ENCODE assay signal across 25 mouse cellular contexts in genomic region chr4:149498901-149499300, GRCm38 (mm10). TPM values are rescaled to one million over a fixed set of nuclear protein-coding genes. Genes with fewer than 3 reads are reported as not detected.
"Had no signal": no experiment of that assay in that cellular context is flagged by ENCODE, and none has a peak within 500 bp of the region (broad histone marks: within the 10 kb centered on the region; RNA-seq: fewer than 3 reads in every experiment).

No protein-coding gene starts in this region.

- H3K9ac ChIP-seq: limb, embryonic 15.5 days; liver, embryonic 12.5 days; liver, embryonic 14.5 days; midbrain, embryonic 12.5 days; neural tube, embryonic 13.5 days; neural tube, embryonic 15.5 days had no signal

- H3K27ac ChIP-seq: limb, embryonic 15.5 days; liver, embryonic 12.5 days; liver, embryonic 14.5 days; midbrain, embryonic 10.5 days; midbrain, embryonic 12.5 days; neural tube, embryonic 13.5 days; neural tube, embryonic 15.5 days had no signal

- DNase-seq: lung, postnatal 10 days; lung, postnatal 4 days; midbrain, embryonic 14.5 days; retina, postnatal 1 day; right cerebral cortex, adult 18-20 months; right cerebral cortex, postnatal 25 days; right cerebral cortex, postnatal 4 days; spleen, adult 18-20 months; thymus, adult 18-20 months; thymus, postnatal 14 days; thymus, postnatal 36 days had no signal

- H3K9me3 ChIP-seq: limb, embryonic 15.5 days; liver, embryonic 12.5 days; midbrain, embryonic 10.5 days; midbrain, embryonic 12.5 days; neural tube, embryonic 13.5 days; neural tube, embryonic 15.5 days had no signal

- H3K27me3 ChIP-seq: limb, embryonic 15.5 days; liver, embryonic 12.5 days; midbrain, embryonic 12.5 days; neural tube, embryonic 13.5 days; neural tube, embryonic 15.5 days had no signal

- H3K4me1 ChIP-seq: limb, embryonic 15.5 days; liver, embryonic 12.5 days; neural tube, embryonic 15.5 days had no signal

- H3K4me2 ChIP-seq: limb, embryonic 15.5 days; liver, embryonic 12.5 days; midbrain, embryonic 12.5 days; neural tube, embryonic 13.5 days; neural tube, embryonic 15.5 days had no signal

- H3K4me3 ChIP-seq: limb, embryonic 15.5 days; liver, embryonic 12.5 days; midbrain, embryonic 10.5 days; midbrain, embryonic 12.5 days; myocyte; neural tube, embryonic 13.5 days; neural tube, embryonic 15.5 days had no signal

- ATAC-seq: liver, embryonic 12.5 days; midbrain, embryonic 16.5 days had no signal

RNA-seq across cellular contexts. Expression of gene Tmem274, which starts 21.7 kb away (rescaled TPM):
- total RNA-seq: liver, adult 2 months; megakaryocyte-erythroid progenitor cell, adult 5-6 weeks had no signal
- polyA plus RNA-seq: limb, embryonic 15.5 days; liver, adult 2 months; liver, embryonic 14.5 days; midbrain, embryonic 14.5 days; midbrain, embryonic 16.5 days; myocyte; neural tube, embryonic 11.5 days; neural tube, embryonic 13.5 days; neural tube, embryonic 15.5 days; small intestine, adult 2 months; stomach, embryonic 14.5 days had no signal

RNA-seq across cellular contexts. Expression of gene Rbp7, which starts 44.1 kb away (rescaled TPM):
- total RNA-seq: liver, adult 2 months; megakaryocyte-erythroid progenitor cell, adult 5-6 weeks had no signal
- polyA plus RNA-seq: liver, adult 2 months; liver, embryonic 12.5 days; liver, embryonic 14.5 days; midbrain, embryonic 10.5 days; midbrain, embryonic 12.5 days; myocyte; neural tube, embryonic 11.5 days; neural tube, embryonic 13.5 days; neural tube, embryonic 15.5 days had no signal
